Mouse (Mus musculus) ES-Bruce4 (cell line): ENCODE measurements at regions not wholly inside any gene's neighbourhood (a gene's known extent, or its start where the extent isn't known, plus 50 kb on each side); places are given as distances from the start of the nearest gene placed in this dataset.

Experiments
- CTCF ChIP-seq: IDR thresholded peaks from one replicate; pipeline ENCODE4 v1.8.1; 2011; ENCODE audit warnings: low read depth, low read length
- POLR2A ChIP-seq: IDR thresholded peaks from one replicate; pipeline ENCODE4 v1.8.1; 2011; ENCODE audit warnings: low read length; ENCODE audit not compliant: insufficient read depth

DNA sequence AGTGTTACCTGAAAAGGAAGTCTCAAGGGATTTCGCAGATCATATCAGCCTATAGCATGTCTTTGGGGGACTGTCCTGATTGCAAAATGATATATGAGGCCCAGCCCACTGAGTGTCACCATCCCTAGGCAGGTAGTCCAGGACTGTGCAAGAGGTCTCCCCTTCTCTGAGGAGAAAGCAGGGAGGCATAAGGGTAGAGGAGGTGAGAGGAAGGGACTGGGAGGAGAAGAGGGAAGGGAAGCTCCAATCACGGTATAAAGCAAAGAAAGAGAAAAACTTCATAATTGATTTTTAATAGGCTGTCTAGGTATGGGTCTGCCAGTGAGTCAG is 291.1 kb upstream of the Map3k7 start:
- no peak for TF ChIP-seq CTCF
- TF ChIP-seq POLR2A, result no peak
